Mouse (Mus musculus) forebrain, embryonic 11.5 days (tissue): ENCODE data around the gene Sbno1. TPM values are rescaled to one million over a fixed set of nuclear protein-coding genes. Genes with fewer than 3 reads are reported as not detected.

Source experiments
- ATAC-seq: fragments of 200-750 bp; cut with Nextera tagmentation; replicated peaks from 2 replicates; pipeline ENCODE4 v1.8.0; 2017; ENCODE audit warnings: moderate TSS enrichment; ENCODE audit not compliant: low FRiP score
- DNase-seq: peaks from one replicate; pipeline ENCODE4 v3.0.0-alpha.2; 2017; ENCODE audit warnings: low spot score
- H3K27ac ChIP-seq: fragments of 300-500 bp; sonication (generic); 2 replicates; pipeline ENCODE4 v1.5.1; 2014; ENCODE audit warnings: low read depth, low read length
- H3K27me3 ChIP-seq: fragments of 300-500 bp; sonication (generic); 2 replicates; pipeline ENCODE4 v1.6.1; 2014; ENCODE audit warnings: mild to moderate bottlenecking, low read length, mixed read lengths; ENCODE audit not compliant: control insufficient read depth, insufficient read depth
- H3K36me3 ChIP-seq: fragments of 300-500 bp; sonication (generic); 2 replicates; pipeline ENCODE4 v1.6.1; 2014; ENCODE audit warnings: mild to moderate bottlenecking, low read length, moderate library complexity, mixed read lengths; ENCODE audit not compliant: control insufficient read depth, insufficient read depth
- H3K4me1 ChIP-seq: fragments of 300-500 bp; sonication (generic); replicated peaks from 2 replicates; pipeline ENCODE4 v1.6.1; 2014; ENCODE audit warnings: low read length, mixed read lengths; ENCODE audit not compliant: control insufficient read depth, insufficient read depth
- H3K4me2 ChIP-seq: fragments of 300-500 bp; sonication (generic); 2 replicates; pipeline ENCODE4 v1.6.1; 2014; ENCODE audit warnings: low read depth, mild to moderate bottlenecking, low read length, moderate library complexity, mixed read lengths; ENCODE audit not compliant: severe bottlenecking
- H3K4me3 ChIP-seq: fragments of 300-500 bp; sonication (generic); 2 replicates; pipeline ENCODE4 v1.5.1; 2014; ENCODE audit warnings: low read depth, low read length
- H3K9ac ChIP-seq: fragments of 300-500 bp; sonication (generic); 2 replicates; pipeline ENCODE4 v1.6.1; 2014; ENCODE audit warnings: low read length
- H3K9me3 ChIP-seq: fragments of 300-500 bp; sonication (generic); 2 replicates; pipeline ENCODE4 v1.6.1; 2016; ENCODE audit warnings: low read length, mixed read lengths; ENCODE audit not compliant: control insufficient read depth
- WGBS: fragments of 180-500 bp; shearing (Covaris S2); extraction: QIAGEN DNeasy Blood & Tissue Kit; methylation state at CpG from one replicate; pipeline ENCODE4 v1.1.7; 2014; 5-methylcytosine and 5-hydroxymethylcytosine counted together
- microRNA-seq: library from miRNA; unstranded; fragments of <30 nt; microRNA quantifications from one replicate; pipeline ENCODE4, GENCODE M21; 2016; ENCODE audit not compliant: insufficient number of aligned reads
- polyA plus RNA-seq: library from polyadenylated mRNA; unstranded; fragments of >200 nt; fragmentation: Nextera tagmentation; extraction: Ambion mirVana; gene quantifications from 2 replicates; pipeline ENCODE4 v1.2.1, GENCODE M21; 2014

Gene Sbno1
- polyA plus RNA-seq, 1 experiment from 2014 or later = 92.8 TPM

DNA sequence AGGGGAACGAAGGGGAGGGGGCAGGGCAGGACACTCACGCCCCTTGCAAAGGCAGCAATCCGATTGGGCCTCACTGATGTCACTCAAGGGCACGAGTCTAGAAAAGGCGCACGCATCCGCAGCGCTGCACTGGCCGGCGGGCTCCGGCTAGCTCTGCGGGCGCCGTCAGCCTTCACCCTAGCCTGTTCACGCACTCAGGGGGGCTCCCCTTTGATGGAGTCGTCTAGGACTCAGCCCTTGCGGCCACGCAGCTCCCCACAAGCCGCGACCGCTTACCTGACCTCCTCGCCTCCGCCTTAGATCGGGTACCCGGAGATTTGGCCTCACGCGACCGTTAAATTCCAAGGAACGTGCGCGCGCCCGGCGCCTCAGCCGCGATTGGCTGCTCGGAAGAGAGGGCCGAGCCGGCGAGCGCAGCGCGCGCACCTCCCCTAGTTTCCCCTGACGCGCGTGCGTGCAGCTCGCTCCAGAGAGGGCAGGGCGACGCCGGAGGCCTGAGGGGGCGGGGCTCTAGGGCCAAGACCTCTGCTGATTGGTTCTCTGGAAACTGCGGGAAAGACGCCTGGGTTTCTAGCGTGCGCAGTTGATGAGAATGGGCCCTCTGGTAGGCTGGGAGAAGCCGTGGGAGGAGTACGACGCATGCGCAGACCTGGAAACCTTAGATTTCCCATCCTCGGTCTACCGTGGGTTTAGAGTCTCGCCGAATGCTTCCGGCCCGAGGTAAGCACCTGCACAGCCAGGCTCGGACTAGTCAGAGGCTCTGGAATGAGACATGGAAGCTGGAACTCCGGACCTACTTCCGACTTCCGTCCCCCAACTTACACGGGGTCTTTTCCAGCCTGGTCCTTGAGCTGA is 98.1 kb downstream of the Sbno1 start, which contains the start of the genes Mphosph9 and 2810006K23Rik:
TSS of gene Mphosph9 (minus strand) at position 463 of the 855 bp plus-strand sequence.
TSS of gene 2810006K23Rik (plus strand) at position 580 of the 855 bp plus-strand sequence.
- H3K9ac ChIP-seq = peak within 1 kb of the TSS; percentile 82
- WGBS = under 1% methylated on average over 72 of the region's 72 CpGs
- peak; percentile 98 for ATAC-seq
- DNase-seq = peak; percentile 100
- no peaks in the 10 kb centered on the region for H3K27me3 ChIP-seq
- peak within 1 kb of the TSS; percentile 82 for H3K4me2 ChIP-seq
- peak within 1 kb of the TSS; percentile 86 for H3K27ac ChIP-seq
- peak within 1 kb of the TSS; percentile 54 for H3K4me3 ChIP-seq
- H3K9me3 ChIP-seq = no peaks in the 10 kb centered on the region
- H3K36me3 ChIP-seq = no peaks in the 10 kb centered on the region; the same call in none of the 2 replicates
- peaks cover 11% of the 10 kb centered on the region for H3K4me1 ChIP-seq

GRCm38 (mm10) chr5:124326829-124327228 is 99.0 kb downstream of the Sbno1 start:
- peak overlapping the region; percentile 86; the same call in 1 of the 2 replicates for H3K27ac ChIP-seq
- DNase-seq (no peak), ATAC-seq (no peak)
- H3K4me1 ChIP-seq = peaks cover 11% of the 10 kb centered on the region
- H3K36me3 ChIP-seq = no peaks in the 10 kb centered on the region; the same call in none of the 2 replicates
- WGBS = 2% methylated on average over 8 of the region's 8 CpGs
- H3K27me3 ChIP-seq = no peaks in the 10 kb centered on the region
- peak overlapping the region; percentile 82 for H3K9ac ChIP-seq
- H3K4me2 ChIP-seq = peak overlapping the region; percentile 82
- H3K9me3 ChIP-seq = no peaks in the 10 kb centered on the region
- H3K4me3 ChIP-seq = peak overlapping the region; percentile 54

Small RNA genes within 50 kb of the gene (microRNA-seq; reads per million reads assigned to microRNA genes)
- gene Gm27486 = not detected

Other genes starting within 250 kb of the Sbno1 start
- 6.8 and 7.1 TPM in 2 replicates for gene Pitpnm2, start 176.2 kb downstream of the Sbno1 start, polyA plus RNA-seq
- 21.2 and 22.2 TPM in 2 replicates for gene Mphosph9, start 98.0 kb downstream of the Sbno1 start, polyA plus RNA-seq
- 17.9 and 20.2 TPM in 2 replicates for gene 2810006K23Rik, start 97.9 kb downstream of the Sbno1 start, polyA plus RNA-seq
- gene Cdk2ap1, start 62.9 kb downstream of the Sbno1 start, polyA plus RNA-seq = 310 and 367 TPM in 2 replicates
- gene Kmt5a, start 13.9 kb upstream of the Sbno1 start, polyA plus RNA-seq = 120 and 133 TPM in 2 replicates
- gene Rilpl2, start 52.4 kb upstream of the Sbno1 start, polyA plus RNA-seq = 20.7 and 22.1 TPM in 2 replicates
- gene Snrnp35, start 57.1 kb upstream of the Sbno1 start, polyA plus RNA-seq = 14.3 and 17.3 TPM in 2 replicates
- 21.6 and 24.1 TPM in 2 replicates for gene Rilpl1, start 105.4 kb upstream of the Sbno1 start, polyA plus RNA-seq
- gene Tmed2, start 114.7 kb upstream of the Sbno1 start, polyA plus RNA-seq = 445 and 465 TPM in 2 replicates
- 16.5 and 18.3 TPM in 2 replicates for gene Ddx55, start 126.9 kb upstream of the Sbno1 start, polyA plus RNA-seq
- 74.5 and 84.0 TPM in 2 replicates for gene Eif2b1, start 153.1 kb upstream of the Sbno1 start, polyA plus RNA-seq
- 80.6 and 83.2 TPM in 2 replicates for gene Gtf2h3, start 153.1 kb upstream of the Sbno1 start, polyA plus RNA-seq
- 49.6 and 52.7 TPM in 2 replicates for gene Atp6v0a2, start 202.6 kb upstream of the Sbno1 start, polyA plus RNA-seq